7 mouse cellular contexts compared by ENCODE assay signal in the genomic region with DNA sequence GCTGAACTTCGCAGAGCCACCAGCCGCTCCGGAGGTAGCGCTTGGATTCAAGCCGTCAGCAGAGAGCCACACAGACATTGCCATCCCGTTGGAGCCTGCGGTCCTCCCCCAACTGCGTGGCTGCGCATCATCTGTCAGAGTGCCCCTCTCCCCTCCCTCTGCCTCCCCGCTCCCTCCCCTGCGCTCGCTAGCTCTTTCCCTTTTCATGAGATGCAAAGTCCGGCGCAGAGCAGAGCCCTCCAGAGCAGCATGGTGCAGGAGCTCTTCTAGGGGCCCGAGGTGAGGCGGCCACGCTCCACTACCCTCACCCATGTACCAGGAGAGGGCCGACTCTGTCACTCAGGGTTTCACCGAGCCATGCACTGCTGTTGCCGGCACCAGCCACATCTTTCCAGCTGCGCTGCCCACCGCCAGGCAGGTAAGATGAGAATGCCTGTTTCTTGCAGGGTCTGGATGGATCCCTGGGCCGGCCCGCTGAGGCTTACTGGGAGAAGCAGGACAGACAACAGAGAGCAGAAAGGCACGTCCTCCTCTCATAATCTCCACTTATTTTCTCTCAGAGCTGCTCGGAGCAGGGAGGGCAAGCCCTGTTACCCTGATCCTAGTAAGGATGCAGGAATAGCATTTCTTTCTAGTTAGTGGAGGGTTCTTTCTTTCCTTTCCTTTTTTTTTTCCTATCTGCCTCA. TPM values are rescaled to one million over a fixed set of nuclear protein-coding genes. Genes with fewer than 3 reads are reported as not detected.
A peak's percentile ranks its signal among the peaks of the same experiment; 100 is the strongest.
DNase-seq lines count a peak whose midpoint lies in the region; ATAC-seq and TF ChIP-seq lines count a peak whose summit lies in the region.

Gene Rgs8, plus strand, starts transcription at position 88 of the 686 bp plus-strand sequence.

- H3K27me3 ChIP-seq in lung, embryonic 15.5 days = peaks cover 48% of the 10 kb centered on the region
- peaks cover 16% of the 10 kb centered on the region; the same call in 1 of the 2 replicates for H3K27me3 ChIP-seq in hindbrain, embryonic 12.5 days
- peaks cover 29% of the 10 kb centered on the region for H3K27me3 ChIP-seq in limb, embryonic 14.5 days (ENCODE audit: control insufficient read depth, insufficient read depth, low read length)

- no peak within 1 kb of the TSS for H3K27ac ChIP-seq in lung, embryonic 15.5 days
- H3K27ac ChIP-seq in hindbrain, embryonic 12.5 days = peak within 1 kb of the TSS; percentile 79
- H3K27ac ChIP-seq in limb, embryonic 14.5 days (replicated peaks; ENCODE audit: low read depth, low read length) = no peak within 1 kb of the TSS

- 1% methylated on average over 26 of the region's 26 CpGs for WGBS in lung, embryonic 15.5 days
- WGBS in hindbrain, embryonic 12.5 days = under 1% methylated on average over 25 of the region's 26 CpGs
- 1% methylated on average over 26 of the region's 26 CpGs for WGBS in limb, embryonic 14.5 days

- no peak within 1 kb of the TSS for H3K9ac ChIP-seq in lung, embryonic 15.5 days
- peak within 1 kb of the TSS; percentile 62 for H3K9ac ChIP-seq in hindbrain, embryonic 12.5 days
- H3K9ac ChIP-seq in limb, embryonic 14.5 days (ENCODE audit: low read depth, low read length, severe bottlenecking) = peak within 1 kb of the TSS; percentile 28

- no peaks in the 10 kb centered on the region for H3K9me3 ChIP-seq in lung, embryonic 15.5 days
- no peaks in the 10 kb centered on the region for H3K9me3 ChIP-seq in hindbrain, embryonic 12.5 days (replicated peaks)
- no peaks in the 10 kb centered on the region for H3K9me3 ChIP-seq in limb, embryonic 14.5 days (ENCODE audit: control insufficient read depth, low read length)

- H3K36me3 ChIP-seq in lung, embryonic 15.5 days = no peaks in the 10 kb centered on the region
- no peaks in the 10 kb centered on the region for H3K36me3 ChIP-seq in hindbrain, embryonic 12.5 days
- H3K36me3 ChIP-seq in limb, embryonic 14.5 days (ENCODE audit: control insufficient read depth, insufficient read depth, low read length) = no peaks in the 10 kb centered on the region

- peak within 1 kb of the TSS; percentile 21 for H3K4me3 ChIP-seq in lung, embryonic 15.5 days
- peak within 1 kb of the TSS; percentile 39 for H3K4me3 ChIP-seq in hindbrain, embryonic 12.5 days
- peak within 1 kb of the TSS; percentile 34 for H3K4me3 ChIP-seq in limb, embryonic 14.5 days (replicated peaks; ENCODE audit: low read length)

- peak within 1 kb of the TSS; percentile 55 for H3K4me2 ChIP-seq in lung, embryonic 15.5 days
- H3K4me2 ChIP-seq in hindbrain, embryonic 12.5 days (replicated peaks) = peak within 1 kb of the TSS; percentile 66
- peak within 1 kb of the TSS; percentile 59 for H3K4me2 ChIP-seq in limb, embryonic 14.5 days (replicated peaks; ENCODE audit: low read depth, low read length, severe bottlenecking)

- peak; percentile 48; the same call in 1 of the 2 replicates for ATAC-seq in lung, embryonic 15.5 days (ENCODE audit: borderline replicate concordance, extremely low read depth, low FRiP score, low TSS enrichment)
- peak; percentile 67 for ATAC-seq in common myeloid progenitor, adult 5-6 weeks (replicated peaks; ENCODE audit: low read depth, poor library complexity, severe bottlenecking)
- peak; percentile 91 for ATAC-seq in hindbrain, embryonic 12.5 days (ENCODE audit: low FRiP score)
- ATAC-seq in limb, embryonic 14.5 days (ENCODE audit: low FRiP score, low read depth) = peak; percentile 69

- no peak for TF ChIP-seq POLR2A in limb, embryonic 14.5 days (IDR thresholded peaks at IDR 0.05; ENCODE audit: borderline replicate concordance, extremely low read depth, insufficient read depth, insufficient read length)

- no peak for DNase-seq in lung, postnatal 36 days
- DNase-seq in limb, embryonic 14.5 days (ENCODE audit: low spot score) = peak; percentile 25
- DNase-seq in retina, postnatal 7 days (ENCODE audit: low read depth, low spot score) = peak; percentile 34
- DNase-seq in adrenal gland, adult 8-10 months = no peak

- H3K4me1 ChIP-seq in lung, embryonic 15.5 days = peaks cover 19% of the 10 kb centered on the region
- H3K4me1 ChIP-seq in hindbrain, embryonic 12.5 days = peaks cover 40% of the 10 kb centered on the region
- peaks cover 16% of the 10 kb centered on the region for H3K4me1 ChIP-seq in limb, embryonic 14.5 days (ENCODE audit: control insufficient read depth, insufficient read depth, low read length)

RNA-seq across cellular contexts. Expression of gene Rgs8, which starts in this region (rescaled TPM):
- 0.14 and 0.20 TPM in 2 replicates for polyA plus RNA-seq in lung, embryonic 15.5 days (2015; fragmentation: Nextera tagmentation; extraction: Ambion mirVana)
- total RNA-seq in common myeloid progenitor, adult 5-6 weeks (2017) = 0.05 and 0.34 TPM in 2 replicates
- 18.3 and 18.6 TPM in 2 replicates for polyA plus RNA-seq in hindbrain, embryonic 12.5 days (2016; fragmentation: Nextera tagmentation; extraction: Ambion mirVana)
- polyA plus RNA-seq in limb, embryonic 14.5 days (2012; rRNA removed) = 1.9 and 2.3 TPM in 2 replicates
- polyA plus RNA-seq in limb, embryonic 14.5 days (2014; fragmentation: Nextera tagmentation; extraction: Ambion mirVana) = 1.1 and 1.3 TPM in 2 replicates
- under 1 TPM; 0.03 to 0.25 (median 0.15) TPM for total RNA-seq in adrenal gland, adult 8-10 months (2022)

Comparison
In these comparisons a context has a peak if more than half of its experiments do, and no peak if none do; other contexts are left out.
1. Peak in ATAC-seq, H3K4me3 ChIP-seq and H3K4me2 ChIP-seq in lung, embryonic 15.5 days; RNA of the gene not detected or under 1 TPM.
2. Peak in ATAC-seq in common myeloid progenitor, adult 5-6 weeks; RNA of the gene not detected or under 1 TPM.
3. DNase-seq: peak in limb, embryonic 14.5 days (single experiment) and retina, postnatal 7 days (single experiment); none in lung, postnatal 36 days (single experiment) and adrenal gland, adult 8-10 months (single experiment).
4. Peak in every context shown above with its lines, with median percentiles within 50 percentile points of each other: ATAC-seq, H3K4me2 ChIP-seq and H3K4me3 ChIP-seq.